21 mouse cellular contexts compared by ENCODE assay signal in the genomic region with DNA sequence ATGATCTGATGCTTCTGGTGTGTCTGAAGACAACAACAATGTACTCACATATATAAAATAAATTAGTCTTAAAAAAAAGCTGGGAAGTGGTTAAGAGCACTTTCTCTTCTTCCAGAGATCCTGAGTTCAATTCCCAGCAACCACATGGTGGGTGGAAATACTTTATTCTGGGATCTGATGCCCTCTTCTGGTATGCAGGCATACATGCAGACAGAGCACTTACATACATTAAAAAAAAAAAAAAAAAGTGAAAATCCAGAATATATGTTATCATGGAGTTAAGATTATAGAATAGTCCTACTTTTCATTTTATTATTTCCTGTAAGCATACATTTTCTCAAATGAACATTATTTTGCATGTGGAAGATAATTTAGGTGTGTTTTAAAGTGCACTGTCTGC. TPM values are rescaled to one million over a fixed set of nuclear protein-coding genes. Genes with fewer than 3 reads are reported as not detected.
A peak's percentile ranks its signal among the peaks of the same experiment; 100 is the strongest.
DNase-seq lines count a peak whose midpoint lies in the region; ATAC-seq and TF ChIP-seq lines count a peak whose summit lies in the region.
"Had no signal": no experiment of that assay in that cellular context is flagged by ENCODE, and none has a peak within 500 bp of the region (broad histone marks: within the 10 kb centered on the region; RNA-seq: fewer than 3 reads in every experiment).

No protein-coding gene starts in this region.

- peak overlapping the region; percentile 74; the same call in 1 of the 2 replicates for H3K4me2 ChIP-seq in liver, embryonic 13.5 days

- TF ChIP-seq CTCF in E14TG2a.4 (conservative IDR thresholded peaks at IDR 0.05; ENCODE audit: low read length), result peak; percentile 22

- H3K9ac ChIP-seq in liver, embryonic 13.5 days, result no peak overlapping the region
- H3K9ac ChIP-seq: heart, embryonic 12.5 days; midbrain, embryonic 12.5 days; stomach, embryonic 15.5 days had no signal

- no peak overlapping the region for H3K4me3 ChIP-seq in liver, embryonic 13.5 days (replicated peaks)
- no peak overlapping the region for H3K4me3 ChIP-seq in E14TG2a.4 (replicated peaks; ENCODE audit: low read length)
- H3K4me3 ChIP-seq: heart, embryonic 12.5 days; stomach, embryonic 15.5 days had no signal

- peak; percentile 43 for DNase-seq in heart, adult 11 months
- DNase-seq in heart, adult 18-20 months, result no peak
- DNase-seq in liver, embryonic 13.5 days, result no peak
- DNase-seq in liver (no peak), adipocyte (ENCODE audit: low spot score) (peak; percentile 5), MN1 (ENCODE audit: low spot score) (no peak)
- no peak for DNase-seq in thymus, postnatal 36 days
- DNase-seq: cerebellum, postnatal 10 days; gastrocnemius, postnatal 36 days; kidney, adult 9 months; layer of hippocampus, postnatal 36 days; left cerebral cortex, postnatal 4 days; lung, postnatal 36 days; spleen, adult 18-20 months had no signal

- ATAC-seq in liver, embryonic 13.5 days (ENCODE audit: low read depth), result no peak
- ATAC-seq: hindbrain, embryonic 16.5 days had no signal

- no peaks in the 10 kb centered on the region for H3K27me3 ChIP-seq in liver, embryonic 13.5 days
- no peaks in the 10 kb centered on the region for H3K27me3 ChIP-seq in E14TG2a.4 (ENCODE audit: insufficient read depth, low read length)
- H3K27me3 ChIP-seq: heart, embryonic 12.5 days; liver, embryonic 15.5 days; midbrain, embryonic 12.5 days; stomach, embryonic 15.5 days had no signal

- H3K36me3 ChIP-seq in liver, embryonic 13.5 days, result peaks cover 47% of the 10 kb centered on the region
- H3K36me3 ChIP-seq in E14TG2a.4 (ENCODE audit: insufficient read depth, low read length), result peaks cover 54% of the 10 kb centered on the region

- H3K9me3 ChIP-seq in liver, embryonic 13.5 days (replicated peaks), result no peaks in the 10 kb centered on the region
- no peaks in the 10 kb centered on the region for H3K9me3 ChIP-seq in E14TG2a.4 (ENCODE audit: low read length)
- H3K9me3 ChIP-seq: heart, embryonic 12.5 days; liver, embryonic 15.5 days; midbrain, embryonic 12.5 days; stomach, embryonic 15.5 days had no signal

- no peak overlapping the region for H3K27ac ChIP-seq in liver, embryonic 13.5 days
- H3K27ac ChIP-seq: liver, embryonic 15.5 days; midbrain, embryonic 12.5 days; stomach, embryonic 15.5 days had no signal

- H3K4me1 ChIP-seq in liver, embryonic 13.5 days (replicated peaks), result peaks cover 18% of the 10 kb centered on the region
- peaks cover 34% of the 10 kb centered on the region for H3K4me1 ChIP-seq in E14TG2a.4 (replicated peaks; ENCODE audit: low read depth, low read length)

RNA-seq across cellular contexts. Expression of a gene that starts 1.8 kb away (rescaled TPM):
- total RNA-seq in heart, adult 18-20 months (2021), result 1 to 10 TPM; 7.5 to 7.6 TPM
- polyA plus RNA-seq in liver, embryonic 13.5 days (2015; fragmentation: Nextera tagmentation; extraction: Ambion mirVana), result 18.1 and 22.4 TPM in 2 replicates

RNA-seq across cellular contexts. Expression of a gene that starts 20.9 kb away (rescaled TPM):
- under 1 TPM in 1 of 2 experiments, not detected in 1; 0.85 TPM for total RNA-seq in heart, adult 18-20 months (2021)
- polyA plus RNA-seq in liver, embryonic 13.5 days (2015; fragmentation: Nextera tagmentation; extraction: Ambion mirVana), result not detected in 2 replicates
- total RNA-seq: gastrocnemius, postnatal 36 days; heart, postnatal 25 days had no signal
- polyA plus RNA-seq: liver, embryonic 15.5 days had no signal

Comparison
In these comparisons a context has a peak if more than half of its experiments do, and no peak if none do; other contexts are left out.
1. DNase-seq: peak in heart, adult 11 months (single experiment) and adipocyte (single experiment); none in heart, adult 18-20 months (0 of 2), liver, embryonic 13.5 days (single experiment), liver (single experiment), MN1 (single experiment) and thymus, postnatal 36 days (0 of 2).